Mouse (Mus musculus): ENCODE data around the gene Mafg. TPM values are rescaled to one million over a fixed set of nuclear protein-coding genes. Genes with fewer than 3 reads are reported as not detected.

Gene Mafg
- total and polyA plus RNA-seq, 3 experiments, result 17.0 to 63.7 (median 29.3) TPM

DNA sequence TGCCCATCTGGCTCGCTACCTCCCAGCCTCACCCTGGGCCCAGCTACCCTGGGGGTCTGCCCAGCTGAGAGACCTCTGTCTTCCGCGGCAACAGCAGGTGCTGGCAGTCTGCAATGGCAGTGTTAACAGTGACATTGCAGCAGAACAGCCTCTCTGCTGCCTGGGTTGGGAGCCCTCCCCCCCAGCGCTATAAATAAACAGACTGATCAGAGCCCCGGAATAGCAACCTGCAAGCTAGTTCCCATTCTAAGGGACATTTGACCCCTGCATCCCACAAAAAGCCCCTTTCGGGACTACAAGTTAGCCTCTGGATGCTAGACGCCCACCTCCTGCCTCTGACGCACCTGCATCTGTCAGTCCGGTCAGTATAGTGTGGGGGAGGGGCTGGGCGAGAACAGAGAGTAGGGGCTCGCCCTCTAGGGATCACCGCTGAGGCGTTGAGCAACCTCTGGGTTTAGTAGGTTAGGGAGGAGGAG is 14.6 kb upstream of the Mafg start, which contains the start of gene Myadml2:
Gene Myadml2 (minus strand): TSS at position 158 of the 476 bp plus-strand sequence.
- H3K4me3 ChIP-seq (replicated peaks in 1 of 3; ENCODE audit: low read depth in 2 of 3, low read length in 2 of 3, poor library complexity in 1 of 3), result peak within 1 kb of the TSS; percentile 35 to 46 (median 40)
- peaks cover 3% of the 10 kb centered on the region for H3K27me3 ChIP-seq (replicated peaks)
- no peaks in the 10 kb centered on the region for H3K79me2 ChIP-seq (replicated peaks; ENCODE audit: control insufficient read depth, extremely low read depth, insufficient read depth, poor library complexity, severe bottlenecking)
- H3K4me2 ChIP-seq (ENCODE audit: insufficient read depth, low read depth, poor library complexity, severe bottlenecking), result peak within 1 kb of the TSS; percentile 74
- H3K4me1 ChIP-seq (ENCODE audit: control insufficient read depth in 1 of 2, insufficient read depth in 2 of 2), result peaks cover 12 to 31% of the 10 kb centered on the region in 2 experiments
- TF ChIP-seq E2F4 (IDR thresholded peaks at IDR 0.05; ENCODE audit: insufficient replicate concordance, low read depth, low read length), result no peak
- peak; percentile 41; the same call in 1 of the 2 replicates for TF ChIP-seq EP300 (IDR thresholded peaks at IDR 0.05; ENCODE audit: low read length)
- peak; percentile 0 for TF ChIP-seq RAD21 (IDR thresholded peaks at IDR 0.05; ENCODE audit: low read depth, low read length)
- 0 out of 2 replicates have a peak, but pooled peaks have one; percentile 8 for TF ChIP-seq JUND (conservative IDR thresholded peaks at IDR 0.05; ENCODE audit: low read depth, low read length)
- TF ChIP-seq KAT2A (IDR thresholded peaks at IDR 0.05; ENCODE audit: insufficient replicate concordance, low read length), result no peak
- TF ChIP-seq POLR2A (IDR thresholded peaks at IDR 0.05; ENCODE audit: low read depth, low read length), result no peak
- peak; percentile 61; the same call in 1 of the 2 replicates for TF ChIP-seq ETS1 (conservative IDR thresholded peaks at IDR 0.05; ENCODE audit: low read depth, low read length)
- TF ChIP-seq MXI1 (IDR thresholded peaks at IDR 0.05; ENCODE audit: low read depth, low read length), result peak; percentile 48; the same call in 1 of the 2 replicates
- TF ChIP-seq SIN3A (IDR thresholded peaks at IDR 0.05; ENCODE audit: low read length), result no peak
- peak; percentile 65 for TF ChIP-seq IRF4 (IDR thresholded peaks at IDR 0.05; ENCODE audit: low read depth, low read length)
- peak; percentile 27; the same call in 1 of the 2 replicates for TF ChIP-seq ELF1 (IDR thresholded peaks at IDR 0.05; ENCODE audit: low read depth, low read length)
- no peak for TF ChIP-seq MAX (IDR thresholded peaks at IDR 0.05; ENCODE audit: low read length)
- TF ChIP-seq MEF2A (IDR thresholded peaks at IDR 0.05; ENCODE audit: borderline replicate concordance, low read depth, low read length), result peak; percentile 95
- no peak for TF ChIP-seq NRF1 (IDR thresholded peaks at IDR 0.05; ENCODE audit: low read depth, low read length)
- TF ChIP-seq CTCF (conservative IDR thresholded peaks at IDR 0.05 in 1 of 2, IDR thresholded peaks at IDR 0.05 in 1 of 2; ENCODE audit: low read depth in 2 of 2, low read length in 2 of 2), result peak in 1 of 2 experiments; percentile 42; a peak in 2 of 4 replicates
- TF ChIP-seq TBP (conservative IDR thresholded peaks at IDR 0.05; ENCODE audit: low read depth, low read length), result no peak
- TF ChIP-seq SMC3 (IDR thresholded peaks at IDR 0.05; ENCODE audit: low read depth, low read length), result no peak
- peak; percentile 32; the same call in 1 of the 2 replicates for TF ChIP-seq HCFC1 (IDR thresholded peaks at IDR 0.05; ENCODE audit: low read depth, low read length)
- TF ChIP-seq JUN (IDR thresholded peaks at IDR 0.05; ENCODE audit: insufficient read depth, low read depth, low read length), result no peak
- no peak for TF ChIP-seq MAFK (IDR thresholded peaks at IDR 0.05; ENCODE audit: insufficient replicate concordance, low read length)
- TF ChIP-seq USF2 (conservative IDR thresholded peaks at IDR 0.05; ENCODE audit: low read depth, low read length), result no peak
- no peak for TF ChIP-seq UBTF (IDR thresholded peaks at IDR 0.05; ENCODE audit: low read depth, low read length)
- TF ChIP-seq CHD1 (IDR thresholded peaks at IDR 0.05; ENCODE audit: low read depth, low read length), result no peak
- peak; percentile 75 for TF ChIP-seq TCF12 (IDR thresholded peaks at IDR 0.05; ENCODE audit: low read depth, low read length)
- peak; percentile 45; the same call in 1 of the 2 replicates for TF ChIP-seq BHLHE40 (IDR thresholded peaks at IDR 0.05; ENCODE audit: low read depth, low read length)
- no peak for TF ChIP-seq ZC3H11A (IDR thresholded peaks at IDR 0.05; ENCODE audit: low read depth, low read length)
- no peak for TF ChIP-seq POLR2AphosphoS2 (IDR thresholded peaks at IDR 0.05; ENCODE audit: low read depth, low read length)
- TF ChIP-seq MYC (IDR thresholded peaks at IDR 0.05; ENCODE audit: low read depth, low read length), result no peak
- TF ChIP-seq MAZ (IDR thresholded peaks at IDR 0.05; ENCODE audit: low read depth, low read length), result peak; percentile 79; the same call in 1 of the 2 replicates
- TF ChIP-seq NELFE (IDR thresholded peaks at IDR 0.05; ENCODE audit: low read depth, low read length), result no peak
- peak; percentile 93 for TF ChIP-seq CHD2 (IDR thresholded peaks at IDR 0.05; ENCODE audit: low read length)
- no peak for TF ChIP-seq PAX5 (IDR thresholded peaks at IDR 0.05; ENCODE audit: low read length)
- TF ChIP-seq GABPA (IDR thresholded peaks at IDR 0.05; ENCODE audit: insufficient replicate concordance, low read depth, low read length), result no peak
- TF ChIP-seq USF1 (IDR thresholded peaks at IDR 0.05; ENCODE audit: low read depth, low read length), result no peak
- peak; percentile 46; the same call in 1 of the 2 replicates for TF ChIP-seq RCOR1 (conservative IDR thresholded peaks at IDR 0.05; ENCODE audit: low read depth, low read length)
- no peak for TF ChIP-seq ZKSCAN1 (IDR thresholded peaks at IDR 0.05; ENCODE audit: borderline replicate concordance, low read depth, low read length)
- in situ Hi-C loops (cut with MboI; ENCODE audit: low pct_ligation_motif_present, low pct_unique_long_range_greater_than_20kb, low sequenced_read_pairs) (no loop called here), dilution Hi-C loops (cut with MboI; ENCODE audit: extremely low pct_ligation_motif_present, extremely low pct_unique_long_range_greater_than_20kb, low sequenced_read_pairs) (no loop called here)
- H3K9me3 ChIP-seq (replicated peaks; ENCODE audit: low read length), result no peaks in the 10 kb centered on the region
- no peaks in the 10 kb centered on the region for H3K36me3 ChIP-seq (replicated peaks in 1 of 2; ENCODE audit: control insufficient read depth in 1 of 2, insufficient read depth in 1 of 2, low read length in 1 of 2)
- H3K27ac ChIP-seq (ENCODE audit: insufficient read depth, low read depth), result peak within 1 kb of the TSS; percentile 18; the same call in 1 of the 2 replicates
- DNase-seq (ENCODE audit: extremely low read depth), result peak; percentile 85
- H3K9ac ChIP-seq (ENCODE audit: insufficient read depth, low read depth), result no peak within 1 kb of the TSS

All from CH12.LX (cell line).